Mouse (Mus musculus): Measurements from ENCODE around the gene Cdh20. TPM values are rescaled to one million over a fixed set of nuclear protein-coding genes. Genes with fewer than 3 reads are reported as not detected.

Gene Cdh20
- polyA plus RNA-seq, 1 experiment from 2014 or later, result 0.14 TPM

- Histone ChIP-seq H3K27me3 (replicated peaks; ENCODE audit: control insufficient read depth, insufficient read depth, low read length) (no peaks in the 10 kb centered on the region), H3K4me3 (ENCODE audit: low read depth, low read length) (no peak overlapping the region), H3K9ac (ENCODE audit: low read depth, low read length) (no peak overlapping the region), H3K9me3 (ENCODE audit: control insufficient read depth) (no peaks in the 10 kb centered on the region), H3K4me1 (replicated peaks; ENCODE audit: control insufficient read depth, insufficient read depth, low read length) (no peaks in the 10 kb centered on the region), H3K36me3 (ENCODE audit: control insufficient read depth, insufficient read depth) (no peaks in the 10 kb centered on the region), H3K27ac (ENCODE audit: low read depth, low read length) (no peak overlapping the region), H3K4me2 (replicated peaks; ENCODE audit: low read depth) (no peak overlapping the region)
- TF ChIP-seq CTCF (IDR thresholded peaks at IDR 0.05; ENCODE audit: low read depth), result no peak
- WGBS, result 66% methylated on average over 2 of the region's 2 CpGs
- ATAC-seq, result no peak
Observed at GRCm38 (mm10) chr1:104817510-104817909, 49.2 kb downstream of the Cdh20 start.

- Histone ChIP-seq H3K4me3 (ENCODE audit: low read depth, low read length) (no peak overlapping the region), H3K9ac (ENCODE audit: low read depth, low read length) (no peak overlapping the region), H3K9me3 (ENCODE audit: control insufficient read depth) (no peaks in the 10 kb centered on the region), H3K4me1 (replicated peaks; ENCODE audit: control insufficient read depth, insufficient read depth, low read length) (no peaks in the 10 kb centered on the region), H3K27ac (ENCODE audit: low read depth, low read length) (no peak overlapping the region), H3K4me2 (replicated peaks; ENCODE audit: low read depth) (no peak overlapping the region), H3K27me3 (replicated peaks; ENCODE audit: control insufficient read depth, insufficient read depth, low read length) (no peaks in the 10 kb centered on the region), H3K36me3 (ENCODE audit: control insufficient read depth, insufficient read depth) (no peaks in the 10 kb centered on the region)
- TF ChIP-seq CTCF (IDR thresholded peaks at IDR 0.05; ENCODE audit: low read depth), result no peak
- no peak for ATAC-seq
- 79% methylated on average over 2 of the region's 2 CpGs for WGBS
Observed at GRCm38 (mm10) chr1:104828106-104828505, 59.8 kb downstream of the Cdh20 start.

- Histone ChIP-seq H3K27ac (ENCODE audit: low read depth, low read length) (no peak overlapping the region), H3K27me3 (replicated peaks; ENCODE audit: control insufficient read depth, insufficient read depth, low read length) (no peaks in the 10 kb centered on the region), H3K4me2 (replicated peaks; ENCODE audit: low read depth) (no peak overlapping the region), H3K4me3 (ENCODE audit: low read depth, low read length) (no peak overlapping the region), H3K36me3 (ENCODE audit: control insufficient read depth, insufficient read depth) (no peaks in the 10 kb centered on the region), H3K4me1 (replicated peaks; ENCODE audit: control insufficient read depth, insufficient read depth, low read length) (no peaks in the 10 kb centered on the region), H3K9ac (ENCODE audit: low read depth, low read length) (no peak overlapping the region), H3K9me3 (ENCODE audit: control insufficient read depth) (no peaks in the 10 kb centered on the region)
- TF ChIP-seq CTCF (IDR thresholded peaks at IDR 0.05; ENCODE audit: low read depth), result no peak
- ATAC-seq, result no peak
- WGBS, result 67% methylated on average over 4 of the region's 4 CpGs
Observed at GRCm38 (mm10) chr1:104838206-104838915, 70.0 kb downstream of the Cdh20 start.

GRCm38 (mm10) chr1:104839051-104839450 lies 70.7 kb downstream of the Cdh20 start:
- TF ChIP-seq CTCF (IDR thresholded peaks at IDR 0.05; ENCODE audit: low read depth), result no peak
- H3K4me1 ChIP-seq (replicated peaks; ENCODE audit: control insufficient read depth, insufficient read depth, low read length), result no peaks in the 10 kb centered on the region
- H3K4me3 ChIP-seq (ENCODE audit: low read depth, low read length), result no peak overlapping the region
- no peak for ATAC-seq
- no peak overlapping the region for H3K27ac ChIP-seq (ENCODE audit: low read depth, low read length)
- no peaks in the 10 kb centered on the region for H3K27me3 ChIP-seq (replicated peaks; ENCODE audit: control insufficient read depth, insufficient read depth, low read length)
- no peaks in the 10 kb centered on the region for H3K36me3 ChIP-seq (ENCODE audit: control insufficient read depth, insufficient read depth)
- no peaks in the 10 kb centered on the region for H3K9me3 ChIP-seq (ENCODE audit: control insufficient read depth)
- H3K9ac ChIP-seq (ENCODE audit: low read depth, low read length), result no peak overlapping the region
- H3K4me2 ChIP-seq (replicated peaks; ENCODE audit: low read depth), result no peak overlapping the region

- no peak for TF ChIP-seq CTCF (IDR thresholded peaks at IDR 0.05; ENCODE audit: low read depth)
- ATAC-seq, result no peak
- Histone ChIP-seq H3K4me2 (replicated peaks; ENCODE audit: low read depth) (no peak overlapping the region), H3K9me3 (ENCODE audit: control insufficient read depth) (no peaks in the 10 kb centered on the region), H3K27ac (ENCODE audit: low read depth, low read length) (no peak overlapping the region), H3K9ac (ENCODE audit: low read depth, low read length) (no peak overlapping the region), H3K27me3 (replicated peaks; ENCODE audit: control insufficient read depth, insufficient read depth, low read length) (no peaks in the 10 kb centered on the region), H3K4me1 (replicated peaks; ENCODE audit: control insufficient read depth, insufficient read depth, low read length) (no peaks in the 10 kb centered on the region), H3K36me3 (ENCODE audit: control insufficient read depth, insufficient read depth) (no peaks in the 10 kb centered on the region), H3K4me3 (ENCODE audit: low read depth, low read length) (no peak overlapping the region)
- 67% methylated on average over 2 of the region's 2 CpGs for WGBS
Observed at GRCm38 (mm10) chr1:104848256-104848919, 80.1 kb downstream of the Cdh20 start.

- H3K9me3 ChIP-seq (ENCODE audit: control insufficient read depth), result no peaks in the 10 kb centered on the region
- WGBS, result 79% methylated on average over 4 of the region's 4 CpGs
- H3K36me3 ChIP-seq (ENCODE audit: control insufficient read depth, insufficient read depth), result no peaks in the 10 kb centered on the region
- H3K4me1 ChIP-seq (replicated peaks; ENCODE audit: control insufficient read depth, insufficient read depth, low read length), result no peaks in the 10 kb centered on the region
- TF ChIP-seq CTCF (IDR thresholded peaks at IDR 0.05; ENCODE audit: low read depth), result no peak
- H3K27ac ChIP-seq (ENCODE audit: low read depth, low read length), result no peak overlapping the region
- H3K9ac ChIP-seq (ENCODE audit: low read depth, low read length), result no peak overlapping the region
- no peak for ATAC-seq
- no peaks in the 10 kb centered on the region for H3K27me3 ChIP-seq (replicated peaks; ENCODE audit: control insufficient read depth, insufficient read depth, low read length)
- no peak overlapping the region for H3K4me2 ChIP-seq (replicated peaks; ENCODE audit: low read depth)
- H3K4me3 ChIP-seq (ENCODE audit: low read depth, low read length), result no peak overlapping the region
Observed at GRCm38 (mm10) chr1:104848920-104849272, 80.6 kb downstream of the Cdh20 start.
